In the genomic region with DNA sequence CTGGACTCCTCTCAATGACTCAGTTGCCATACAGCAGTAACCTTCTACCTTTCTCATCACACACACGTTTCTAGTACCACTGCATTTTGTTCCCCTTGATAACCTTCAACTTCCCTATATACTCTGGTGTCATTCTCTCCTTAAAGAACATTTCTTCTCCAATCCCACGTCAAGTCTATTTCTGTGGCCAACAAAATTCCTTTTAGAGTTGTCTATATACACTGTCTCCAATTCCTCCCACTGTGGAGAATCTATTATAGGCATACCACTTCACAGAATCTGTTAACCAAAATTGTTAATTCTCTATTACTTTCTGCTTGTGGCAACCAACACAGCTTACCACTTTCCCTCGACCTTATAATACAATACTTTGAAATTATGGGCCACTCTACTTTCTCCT, we compare ENCODE assay signal across 18 mouse cellular contexts. TPM values are rescaled to one million over a fixed set of nuclear protein-coding genes. Genes with fewer than 3 reads are reported as not detected.
DNase-seq lines count a peak whose midpoint lies in the region; ATAC-seq lines count a peak whose summit lies in the region.
"Had no signal": no experiment of that assay in that cellular context is flagged by ENCODE, and none has a peak within 500 bp of the region (broad histone marks: within the 10 kb centered on the region; RNA-seq: fewer than 3 reads in every experiment).

No protein-coding gene starts in this region.

- peaks cover 13% of the 10 kb centered on the region for H3K4me1 ChIP-seq in heart, embryonic 11.5 days (ENCODE audit: control insufficient read depth, insufficient read depth, low read length)
- peaks cover 8% of the 10 kb centered on the region for H3K4me1 ChIP-seq in heart, embryonic 15.5 days (replicated peaks)
- H3K4me1 ChIP-seq: embryonic facial prominence, embryonic 10.5 days; forebrain, embryonic 13.5 days; hindbrain, embryonic 15.5 days had no signal

- H3K9ac ChIP-seq in heart, embryonic 11.5 days (ENCODE audit: low read depth, low read length) = no peak overlapping the region
- no peak overlapping the region for H3K9ac ChIP-seq in heart, embryonic 15.5 days
- H3K9ac ChIP-seq: forebrain, embryonic 13.5 days; forebrain, postnatal 0 days; hindbrain, embryonic 15.5 days had no signal

- ATAC-seq in heart, embryonic 11.5 days (replicated peaks; ENCODE audit: insufficient number of reproducible peaks, low FRiP score, low TSS enrichment) = no peak
- ATAC-seq in heart, embryonic 15.5 days (replicated peaks; ENCODE audit: insufficient number of reproducible peaks, insufficient read depth, low FRiP score, low read depth) = no peak
- ATAC-seq: forebrain, embryonic 13.5 days; forebrain, postnatal 0 days; intestine, embryonic 16.5 days had no signal

- no peak for DNase-seq in heart, postnatal 36 days
- DNase-seq in heart, adult 11 months = no peak
- DNase-seq in right cerebral cortex, adult 18-20 months = peak; percentile 9
- DNase-seq in right cerebral cortex, postnatal 14 days = no peak
- no peak for DNase-seq in layer of hippocampus, adult 8-10 months (ENCODE audit: low spot score in 2 of 2)
- DNase-seq: adrenal gland, postnatal 10 days; cerebellum, adult 11-12 months; cerebellum, adult 9-10 months; cerebellum, postnatal 36 days; forebrain, postnatal 0 days; gastrocnemius, postnatal 36 days; heart, adult 18-20 months had no signal

- intact Hi-C loops in heart, postnatal 36 days (cut with DNase I) = no loop called here

- no peak overlapping the region for H3K4me2 ChIP-seq in heart, embryonic 11.5 days
- no peak overlapping the region for H3K4me2 ChIP-seq in heart, embryonic 15.5 days
- H3K4me2 ChIP-seq: forebrain, embryonic 13.5 days; hindbrain, embryonic 15.5 days had no signal

- H3K9me3 ChIP-seq in heart, embryonic 11.5 days (replicated peaks; ENCODE audit: control insufficient read depth, low read length) = no peaks in the 10 kb centered on the region
- H3K9me3 ChIP-seq in heart, embryonic 15.5 days (replicated peaks) = no peaks in the 10 kb centered on the region
- H3K9me3 ChIP-seq: embryonic facial prominence, embryonic 10.5 days; forebrain, embryonic 13.5 days; hindbrain, embryonic 15.5 days had no signal

- peak overlapping the region; percentile 15; the same call in 1 of the 2 replicates for H3K27ac ChIP-seq in heart, embryonic 11.5 days (ENCODE audit: low read depth, low read length)
- peak overlapping the region; percentile 34; the same call in 1 of the 2 replicates for H3K27ac ChIP-seq in heart, embryonic 15.5 days
- H3K27ac ChIP-seq: embryonic facial prominence, embryonic 10.5 days; forebrain, embryonic 13.5 days; hindbrain, embryonic 15.5 days had no signal

- WGBS in heart, embryonic 11.5 days (ENCODE audit: insufficient replicate concordance) = 67% methylated on average over 3 of the region's 3 CpGs
- WGBS in heart, embryonic 15.5 days = 65% methylated on average over 3 of the region's 3 CpGs

- H3K36me3 ChIP-seq in heart, embryonic 11.5 days (ENCODE audit: control insufficient read depth, insufficient read depth, low read length) = peaks cover 32% of the 10 kb centered on the region
- peaks cover 87% of the 10 kb centered on the region for H3K36me3 ChIP-seq in heart, embryonic 15.5 days

- no peaks in the 10 kb centered on the region for H3K27me3 ChIP-seq in heart, embryonic 11.5 days (ENCODE audit: control insufficient read depth, insufficient read depth, low read length)
- no peaks in the 10 kb centered on the region for H3K27me3 ChIP-seq in heart, embryonic 15.5 days
- H3K27me3 ChIP-seq: forebrain, embryonic 13.5 days; hindbrain, embryonic 15.5 days had no signal

- H3K4me3 ChIP-seq in heart, embryonic 11.5 days (ENCODE audit: low read depth, low read length) = no peak overlapping the region
- no peak overlapping the region for H3K4me3 ChIP-seq in heart, embryonic 15.5 days
- H3K4me3 ChIP-seq: embryonic facial prominence, embryonic 10.5 days; forebrain, embryonic 13.5 days; hindbrain, embryonic 15.5 days had no signal

RNA-seq across cellular contexts. Expression of gene Kpnb1, which starts 32.5 kb away (rescaled TPM):
- polyA plus RNA-seq in heart, embryonic 11.5 days (2014; fragmentation: Nextera tagmentation; extraction: Ambion mirVana) = 61.2 and 63.6 TPM in 2 replicates
- total RNA-seq in heart, postnatal 36 days (2021) = 10 to 100 TPM; 83.7 to 85.7 TPM
- 29.5 and 31.4 TPM in 2 replicates for polyA plus RNA-seq in heart, embryonic 15.5 days (2015; fragmentation: Nextera tagmentation; extraction: Ambion mirVana)
- 100 to 1,000 TPM; 126 to 131 (median 130) TPM for total RNA-seq in layer of hippocampus, adult 8-10 months (2022)
